Mouse (Mus musculus) embryonic facial prominence, embryonic 11.5 days (tissue): ENCODE results near the gene Rprd1b. TPM values are rescaled to one million over a fixed set of nuclear protein-coding genes. Genes with fewer than 3 reads are reported as not detected.

Experiments
- ATAC-seq: fragments of 200-750 bp; cut with Nextera tagmentation; replicated peaks from 2 replicates; pipeline ENCODE4 v1.8.0; 2017; ENCODE audit warnings: low read depth; ENCODE audit not compliant: insufficient number of reproducible peaks, low FRiP score, low TSS enrichment
- DNase-seq: peaks from one replicate; pipeline ENCODE4 v3.0.0-alpha.2; 2015; ENCODE audit warnings: low spot score
- H3K27ac ChIP-seq: fragments of 300-500 bp; sonication (generic); replicated peaks from 2 replicates; pipeline ENCODE4 v1.5.1; 2014; ENCODE audit warnings: mild to moderate bottlenecking, low read depth, low read length, control low read depth
- H3K27me3 ChIP-seq: fragments of 300-500 bp; sonication (generic); 2 replicates; pipeline ENCODE4 v1.6.1; 2014; ENCODE audit warnings: mild to moderate bottlenecking, low read length, moderate library complexity, mixed read lengths; ENCODE audit not compliant: control insufficient read depth, insufficient read depth
- H3K36me3 ChIP-seq: fragments of 300-500 bp; sonication (generic); replicated peaks from 2 replicates; pipeline ENCODE4 v1.6.1; 2014; ENCODE audit warnings: low read depth, mild to moderate bottlenecking, low read length, moderate library complexity, mixed read lengths; ENCODE audit not compliant: control insufficient read depth, insufficient read depth
- H3K4me1 ChIP-seq: fragments of 300-500 bp; sonication (generic); 2 replicates; pipeline ENCODE4 v1.6.1; 2014; ENCODE audit warnings: low read length, mixed read lengths; ENCODE audit not compliant: control insufficient read depth, insufficient read depth
- H3K4me2 ChIP-seq: fragments of 300-500 bp; sonication (generic); 2 replicates; pipeline ENCODE4 v1.6.1; 2014; ENCODE audit warnings: low read depth, mild to moderate bottlenecking, control low read depth, low read length, moderate library complexity
- H3K4me3 ChIP-seq: fragments of 300-500 bp; sonication (generic); 2 replicates; pipeline ENCODE4 v1.5.1; 2014; ENCODE audit warnings: low read depth, low read length, control low read depth
- H3K9ac ChIP-seq: fragments of 300-500 bp; sonication (generic); replicated peaks from 2 replicates; pipeline ENCODE4 v1.6.1; 2014; ENCODE audit warnings: mild to moderate bottlenecking, control low read depth, low read length
- H3K9me3 ChIP-seq: fragments of 300-500 bp; sonication (generic); replicated peaks from 2 replicates; pipeline ENCODE4 v1.6.1; 2016; ENCODE audit warnings: mild to moderate bottlenecking, low read length, inconsistent platforms, mixed read lengths; ENCODE audit not compliant: control insufficient read depth
- WGBS: fragments of 180-500 bp; shearing (Covaris S2); extraction: QIAGEN DNeasy Blood & Tissue Kit; methylation state at CpG from one replicate; pipeline ENCODE4 v1.1.7; 2014; 5-methylcytosine and 5-hydroxymethylcytosine counted together
- polyA plus RNA-seq: library from polyadenylated mRNA; unstranded; fragments of >200 nt; fragmentation: Nextera tagmentation; extraction: Ambion mirVana; gene quantifications from 2 replicates; pipeline ENCODE4 v1.2.1, GENCODE M21; 2014

Gene Rprd1b
- polyA plus RNA-seq, 1 experiment from 2014 or later = 62.7 TPM

GRCm38 (mm10) chr2:157991026-157991425 is 37.3 kb upstream of the Rprd1b start:
- 81% methylated on average over 6 of the region's 6 CpGs for WGBS
- Histone ChIP-seq H3K27me3 (no peaks in the 10 kb centered on the region), H3K4me1 (no peaks in the 10 kb centered on the region), H3K4me2 (no peak overlapping the region), H3K27ac (no peak overlapping the region), H3K9ac (no peak overlapping the region), H3K36me3 (no peaks in the 10 kb centered on the region), H3K9me3 (no peaks in the 10 kb centered on the region), H3K4me3 (no peak overlapping the region)
- DNase-seq = no peak
- ATAC-seq = no peak

- no peak for ATAC-seq
- H3K36me3 ChIP-seq = no peaks in the 10 kb centered on the region; the same call in 1 of the 2 replicates
- no peaks in the 10 kb centered on the region for H3K27me3 ChIP-seq
- no peaks in the 10 kb centered on the region for H3K9me3 ChIP-seq
- no peaks in the 10 kb centered on the region for H3K4me1 ChIP-seq
- 91% methylated on average over 4 of the region's 4 CpGs for WGBS
- no peak overlapping the region for H3K4me3 ChIP-seq
- H3K27ac ChIP-seq = no peak overlapping the region
- H3K9ac ChIP-seq = no peak overlapping the region
- no peak overlapping the region for H3K4me2 ChIP-seq
- no peak for DNase-seq
These were observed 35.8 kb upstream of the Rprd1b start for GRCm38 (mm10) chr2:157992501-157992900.

- no peak overlapping the region for H3K27ac ChIP-seq
- H3K36me3 ChIP-seq = no peaks in the 10 kb centered on the region; the same call in 1 of the 2 replicates
- 87% methylated on average over 3 of the region's 3 CpGs for WGBS
- no peak for ATAC-seq
- H3K4me3 ChIP-seq = no peak overlapping the region
- H3K9ac ChIP-seq = no peak overlapping the region
- H3K4me2 ChIP-seq = no peak overlapping the region
- no peaks in the 10 kb centered on the region for H3K4me1 ChIP-seq
- no peak for DNase-seq
- H3K27me3 ChIP-seq = no peaks in the 10 kb centered on the region
- H3K9me3 ChIP-seq = no peaks in the 10 kb centered on the region
These were observed 29.5 kb upstream of the Rprd1b start for GRCm38 (mm10) chr2:157998817-157999216.

- Histone ChIP-seq H3K36me3 (peaks cover 2% of the 10 kb centered on the region), H3K27me3 (no peaks in the 10 kb centered on the region), H3K4me3 (no peak overlapping the region), H3K27ac (no peak overlapping the region), H3K9ac (no peak overlapping the region), H3K4me2 (no peak overlapping the region), H3K9me3 (no peaks in the 10 kb centered on the region), H3K4me1 (no peaks in the 10 kb centered on the region)
- ATAC-seq = no peak
- DNase-seq = no peak
- WGBS = 72% methylated on average over 6 of the region's 6 CpGs
These were observed 23.7 kb upstream of the Rprd1b start for GRCm38 (mm10) chr2:158004620-158005019.

- H3K36me3 ChIP-seq = peaks cover 2% of the 10 kb centered on the region
- H3K27ac ChIP-seq = no peak overlapping the region
- H3K9ac ChIP-seq = no peak overlapping the region
- H3K9me3 ChIP-seq = no peaks in the 10 kb centered on the region
- 95% methylated on average over 4 of the region's 4 CpGs for WGBS
- DNase-seq (no peak), ATAC-seq (no peak)
- H3K4me2 ChIP-seq = no peak overlapping the region
- H3K27me3 ChIP-seq = no peaks in the 10 kb centered on the region
- H3K4me3 ChIP-seq = no peak overlapping the region
- no peaks in the 10 kb centered on the region for H3K4me1 ChIP-seq
These were observed 22.7 kb upstream of the Rprd1b start for GRCm38 (mm10) chr2:158005641-158006040.

GRCm38 (mm10) chr2:158009373-158009772 is 18.9 kb upstream of the Rprd1b start:
- no peak overlapping the region for H3K9ac ChIP-seq
- no peak for ATAC-seq
- H3K9me3 ChIP-seq = no peaks in the 10 kb centered on the region
- H3K4me1 ChIP-seq = no peaks in the 10 kb centered on the region
- WGBS = 81% methylated on average over 7 of the region's 7 CpGs
- no peak overlapping the region for H3K27ac ChIP-seq
- no peak overlapping the region for H3K4me2 ChIP-seq
- no peaks in the 10 kb centered on the region for H3K27me3 ChIP-seq
- H3K4me3 ChIP-seq = no peak overlapping the region
- no peak for DNase-seq
- H3K36me3 ChIP-seq = peaks cover 2% of the 10 kb centered on the region

GRCm38 (mm10) chr2:158012608-158013007 is 15.7 kb upstream of the Rprd1b start:
- H3K9ac ChIP-seq = no peak overlapping the region
- H3K4me1 ChIP-seq = no peaks in the 10 kb centered on the region
- no peaks in the 10 kb centered on the region for H3K9me3 ChIP-seq
- no peak overlapping the region for H3K27ac ChIP-seq
- H3K36me3 ChIP-seq = peaks cover 2% of the 10 kb centered on the region
- no peaks in the 10 kb centered on the region for H3K27me3 ChIP-seq
- ATAC-seq = no peak
- DNase-seq = no peak
- H3K4me2 ChIP-seq = no peak overlapping the region
- no peak overlapping the region for H3K4me3 ChIP-seq
- 93% methylated on average over 3 of the region's 3 CpGs for WGBS

- H3K27ac ChIP-seq = no peak overlapping the region
- H3K4me3 ChIP-seq = no peak overlapping the region
- H3K9ac ChIP-seq = no peak overlapping the region
- H3K4me2 ChIP-seq = no peak overlapping the region
- ATAC-seq (no peak), DNase-seq (no peak)
- WGBS = 93% methylated on average over 4 of the region's 4 CpGs
- no peaks in the 10 kb centered on the region for H3K4me1 ChIP-seq
- H3K27me3 ChIP-seq = no peaks in the 10 kb centered on the region
- H3K9me3 ChIP-seq = no peaks in the 10 kb centered on the region
- H3K36me3 ChIP-seq = no peaks in the 10 kb centered on the region
These were observed 11.0 kb upstream of the Rprd1b start for GRCm38 (mm10) chr2:158017330-158017729.
